Mouse (Mus musculus) hindbrain, embryonic 13.5 days (tissue): ENCODE data around the gene Csad. TPM values are rescaled to one million over a fixed set of nuclear protein-coding genes. Genes with fewer than 3 reads are reported as not detected.
A peak's percentile ranks its signal among the peaks of the same experiment; 100 is the strongest.

ENCODE experiments used
- ATAC-seq: fragments of 200-750 bp; cut with Nextera tagmentation; 2 replicates; pipeline ENCODE4 v1.8.0; 2017; ENCODE audit warnings: moderate TSS enrichment; ENCODE audit not compliant: low FRiP score
- H3K27ac ChIP-seq: fragments of 300-500 bp; sonication (generic); 2 replicates; pipeline ENCODE4 v1.5.1; 2015; ENCODE audit warnings: inconsistent platforms, mild to moderate bottlenecking, moderate library complexity
- H3K27me3 ChIP-seq: fragments of 300-500 bp; sonication (generic); 2 replicates; pipeline ENCODE4 v1.6.1; 2015; ENCODE audit warnings: mild to moderate bottlenecking, inconsistent platforms
- H3K36me3 ChIP-seq: fragments of 300-500 bp; sonication (generic); 2 replicates; pipeline ENCODE4 v1.6.1; 2015; ENCODE audit warnings: mild to moderate bottlenecking, inconsistent platforms
- H3K4me1 ChIP-seq: fragments of 300-500 bp; sonication (generic); replicated peaks from 2 replicates; pipeline ENCODE4 v1.6.1; 2015; ENCODE audit warnings: inconsistent platforms
- H3K4me2 ChIP-seq: fragments of 300-500 bp; sonication (generic); 2 replicates; pipeline ENCODE4 v1.6.1; 2015; ENCODE audit warnings: inconsistent platforms, mild to moderate bottlenecking, moderate library complexity
- H3K4me3 ChIP-seq: fragments of 300-500 bp; sonication (generic); 2 replicates; pipeline ENCODE4 v1.5.1; 2015; ENCODE audit warnings: mild to moderate bottlenecking, inconsistent platforms
- H3K9ac ChIP-seq: fragments of 300-500 bp; sonication (generic); 2 replicates; pipeline ENCODE4 v1.6.1; 2015; ENCODE audit warnings: mild to moderate bottlenecking, inconsistent platforms
- H3K9me3 ChIP-seq: fragments of 300-500 bp; sonication (generic); 2 replicates; pipeline ENCODE4 v1.6.1; 2016; ENCODE audit warnings: inconsistent platforms
- WGBS: fragments of 180-500 bp; shearing (Covaris S2); methylation state at CpG from one replicate; pipeline ENCODE4 v1.1.7; 2015; 5-methylcytosine and 5-hydroxymethylcytosine counted together
- polyA plus RNA-seq: library from polyadenylated mRNA; unstranded; fragments of >200 nt; fragmentation: Nextera tagmentation; extraction: Ambion mirVana; gene quantifications from 2 replicates; pipeline ENCODE4 v1.2.1, GENCODE M21; 2015

The Csad gene
- polyA plus RNA-seq, 1 experiment from 2014 or later = 44.5 TPM

GRCm38 (mm10) chr15:102146089-102146488, 58.4 kb downstream of the Csad start:
- no peak overlapping the region for H3K4me2 ChIP-seq
- H3K36me3 ChIP-seq = no peaks in the 10 kb centered on the region
- H3K27ac ChIP-seq = no peak overlapping the region
- 88% methylated on average over 5 of the region's 5 CpGs for WGBS
- no peak overlapping the region for H3K9ac ChIP-seq
- H3K4me1 ChIP-seq = peaks cover 7% of the 10 kb centered on the region
- H3K27me3 ChIP-seq = peaks cover 52% of the 10 kb centered on the region
- no peak overlapping the region for H3K4me3 ChIP-seq
- no peak for ATAC-seq
- H3K9me3 ChIP-seq = no peaks in the 10 kb centered on the region

DNA sequence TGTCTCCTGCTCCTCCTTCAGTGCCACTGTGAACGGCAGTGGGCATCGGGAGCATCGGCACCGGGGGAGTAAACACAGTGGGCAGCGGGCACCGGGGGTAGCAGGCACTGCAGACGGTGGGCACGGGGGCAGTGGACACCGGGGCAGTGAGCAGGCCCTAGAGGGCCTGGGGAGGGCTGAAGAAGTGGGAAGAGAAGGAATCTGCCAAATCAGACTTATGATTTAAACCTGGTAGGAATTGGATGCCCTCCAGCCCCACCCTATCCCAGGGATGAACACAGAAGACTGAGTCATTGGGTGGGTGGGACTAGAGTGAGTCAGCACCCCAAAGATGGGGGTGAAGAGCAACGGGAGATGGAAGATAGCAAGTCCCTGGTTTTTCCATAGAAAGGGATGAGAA, 59.2 kb downstream of the Csad start:
- Histone ChIP-seq H3K27me3 (peaks cover 52% of the 10 kb centered on the region), H3K4me1 (peaks cover 7% of the 10 kb centered on the region), H3K36me3 (no peaks in the 10 kb centered on the region), H3K4me2 (no peak overlapping the region), H3K27ac (no peak overlapping the region), H3K9ac (no peak overlapping the region), H3K4me3 (no peak overlapping the region), H3K9me3 (no peaks in the 10 kb centered on the region)
- WGBS = 87% methylated on average over 10 of the region's 10 CpGs
- no peak for ATAC-seq

DNA sequence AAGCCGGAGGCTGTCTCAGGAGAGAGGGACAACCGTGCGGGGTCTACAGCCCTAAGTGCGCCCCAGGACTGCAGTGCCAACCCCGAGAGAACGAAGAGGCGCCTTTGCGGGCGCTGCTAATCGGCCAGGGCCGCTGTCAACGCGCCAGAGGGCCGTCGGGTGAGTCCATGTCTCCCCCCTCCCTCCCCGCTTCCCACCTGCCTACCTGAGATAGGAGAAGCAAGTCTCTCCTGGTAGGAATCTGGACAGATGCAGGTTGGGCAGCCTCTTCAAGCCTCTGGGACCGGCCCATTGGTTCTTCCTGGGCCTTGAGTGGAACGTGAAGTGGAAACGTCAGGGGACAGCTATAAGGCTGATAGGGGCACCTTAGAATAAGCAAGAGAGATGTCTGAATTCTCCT, 59.8 kb downstream of the Csad start:
- 15% methylated on average over 19 of the region's 19 CpGs for WGBS
- H3K36me3 ChIP-seq = no peaks in the 10 kb centered on the region
- H3K9ac ChIP-seq = peak overlapping the region; percentile 55
- H3K27ac ChIP-seq = no peak overlapping the region
- H3K4me1 ChIP-seq = peaks cover 7% of the 10 kb centered on the region
- H3K4me2 ChIP-seq = peak overlapping the region; percentile 26
- ATAC-seq = no peak
- H3K27me3 ChIP-seq = peaks cover 52% of the 10 kb centered on the region
- H3K4me3 ChIP-seq = peak overlapping the region; percentile 14
- H3K9me3 ChIP-seq = no peaks in the 10 kb centered on the region

GRCm38 (mm10) chr15:102144274-102144711, 60.2 kb downstream of the Csad start, which contains the start of gene Igfbp6:
Igfbp6 (plus strand) TSS chr15:102144362.
- H3K36me3 ChIP-seq = no peaks in the 10 kb centered on the region
- peaks cover 52% of the 10 kb centered on the region for H3K27me3 ChIP-seq
- WGBS = 5% methylated on average over 22 of the region's 22 CpGs
- H3K9me3 ChIP-seq = no peaks in the 10 kb centered on the region
- H3K27ac ChIP-seq = no peak within 1 kb of the TSS
- H3K9ac ChIP-seq = peak within 1 kb of the TSS; percentile 55
- H3K4me2 ChIP-seq = peak within 1 kb of the TSS; percentile 26
- H3K4me1 ChIP-seq = peaks cover 7% of the 10 kb centered on the region
- H3K4me3 ChIP-seq = peak within 1 kb of the TSS; percentile 14
- no peak for ATAC-seq

DNA sequence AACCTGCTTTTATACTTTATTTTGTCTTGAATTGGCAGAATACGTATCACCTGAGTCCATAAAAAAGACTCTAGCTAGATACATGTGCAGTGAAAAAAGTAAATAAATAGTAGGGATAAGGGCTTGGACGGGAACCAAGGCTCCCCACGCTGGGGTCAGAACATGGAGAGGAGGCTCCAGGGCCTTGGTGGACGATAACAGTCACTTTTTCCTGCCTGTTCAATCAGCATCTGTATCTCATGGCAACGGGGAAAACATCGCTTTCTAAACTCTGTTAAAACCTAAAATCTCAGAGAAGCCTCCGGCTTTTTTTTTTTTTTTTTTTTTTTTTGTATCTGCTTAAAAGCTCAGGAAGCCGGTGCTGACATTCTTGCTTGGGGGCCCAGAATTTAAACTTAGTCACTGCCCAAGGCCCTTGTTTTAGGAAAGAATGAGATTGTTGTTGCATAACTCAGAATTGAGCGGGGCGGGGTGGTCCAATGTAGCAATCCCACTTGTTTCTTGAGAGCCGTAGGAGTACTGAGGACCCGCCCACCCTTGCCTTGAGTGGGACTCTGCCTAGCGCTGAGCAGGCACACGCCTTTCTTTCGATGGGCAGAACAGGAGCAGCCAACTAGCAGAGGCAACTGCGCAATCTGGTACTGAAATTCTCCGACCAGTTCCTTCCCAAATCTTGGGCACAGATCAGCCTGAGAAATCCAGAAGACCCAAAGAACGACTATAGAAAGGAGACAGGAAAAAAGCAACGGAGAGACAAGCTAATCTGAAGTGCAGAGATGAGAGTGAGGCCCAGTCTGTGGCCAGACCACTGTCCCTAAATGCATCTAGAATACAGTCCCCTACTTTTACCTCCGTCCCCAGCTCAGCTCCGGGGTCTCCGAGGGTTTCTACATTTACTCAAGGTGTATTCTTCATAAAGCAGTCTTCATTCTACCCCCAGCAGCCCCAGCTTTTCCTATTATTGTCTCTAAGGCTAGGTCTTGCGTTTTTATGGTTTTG, 61.3 kb downstream of the Csad start:
- 59% methylated on average over 23 of the region's 23 CpGs for WGBS
- peaks cover 52% of the 10 kb centered on the region for H3K27me3 ChIP-seq
- H3K9me3 ChIP-seq = no peaks in the 10 kb centered on the region
- peaks cover 7% of the 10 kb centered on the region for H3K4me1 ChIP-seq
- H3K27ac ChIP-seq = no peak overlapping the region
- H3K36me3 ChIP-seq = no peaks in the 10 kb centered on the region
- no peak for ATAC-seq
- H3K9ac ChIP-seq = no peak overlapping the region
- H3K4me3 ChIP-seq = no peak overlapping the region
- H3K4me2 ChIP-seq = no peak overlapping the region

- Histone ChIP-seq H3K27me3 (peaks cover 47% of the 10 kb centered on the region), H3K4me2 (no peak overlapping the region), H3K4me3 (no peak overlapping the region), H3K9me3 (no peaks in the 10 kb centered on the region), H3K9ac (no peak overlapping the region), H3K36me3 (no peaks in the 10 kb centered on the region), H3K27ac (no peak overlapping the region), H3K4me1 (peaks cover 16% of the 10 kb centered on the region)
- WGBS = 94% methylated on average over 5 of the region's 5 CpGs
- no peak for ATAC-seq
Measured at GRCm38 (mm10) chr15:102141120-102141519, 63.4 kb downstream of the Csad start.

DNA sequence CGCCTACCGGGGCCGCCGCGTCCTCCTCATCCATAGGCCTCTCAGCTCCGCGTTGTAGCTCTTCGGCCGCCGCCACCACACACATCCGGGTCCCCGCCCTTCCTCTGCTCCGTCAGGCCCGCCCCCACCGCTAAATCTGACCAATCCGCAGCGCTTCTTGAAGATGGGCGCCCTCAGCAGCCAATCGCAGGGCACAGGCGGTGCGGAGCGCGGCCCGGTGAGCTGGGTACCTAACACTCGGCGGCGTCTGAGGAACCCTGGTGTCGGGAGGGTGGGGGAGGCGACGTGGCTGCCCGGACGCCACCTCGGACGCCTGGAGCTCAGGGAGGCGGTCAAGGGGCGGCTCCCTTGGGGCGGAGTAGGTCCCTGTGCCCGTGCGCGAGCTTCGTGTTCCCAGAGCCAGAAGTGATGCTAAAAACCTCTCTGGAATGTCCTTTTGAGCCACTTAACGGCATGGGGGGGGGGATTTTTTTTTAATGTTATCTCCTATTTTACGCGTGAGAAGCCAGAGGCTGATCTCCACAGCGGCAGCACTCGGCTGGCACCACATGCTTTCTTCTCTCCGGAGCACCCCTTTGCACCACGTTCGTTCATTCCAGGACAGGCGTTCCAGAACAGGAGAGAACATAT, 68.3 kb downstream of the Csad start, which contains the start of gene Spryd3:
Gene Spryd3 (minus strand): TSS at position 106 of the 630 bp plus-strand sequence.
- peak; percentile 100 for ATAC-seq
- H3K4me3 ChIP-seq = peak within 1 kb of the TSS; percentile 86
- peak within 1 kb of the TSS; percentile 95 for H3K9ac ChIP-seq
- H3K27me3 ChIP-seq = no peaks in the 10 kb centered on the region
- no peaks in the 10 kb centered on the region for H3K9me3 ChIP-seq
- H3K27ac ChIP-seq = peak within 1 kb of the TSS; percentile 90
- H3K4me2 ChIP-seq = peak within 1 kb of the TSS; percentile 85
- under 1% methylated on average over 45 of the region's 50 CpGs for WGBS
- peaks cover 21% of the 10 kb centered on the region for H3K4me1 ChIP-seq
- peaks cover 19% of the 10 kb centered on the region for H3K36me3 ChIP-seq

- no peaks in the 10 kb centered on the region for H3K27me3 ChIP-seq
- peak; percentile 70 for ATAC-seq
- peak overlapping the region; percentile 86 for H3K4me3 ChIP-seq
- H3K4me1 ChIP-seq = peaks cover 21% of the 10 kb centered on the region
- H3K27ac ChIP-seq = peak overlapping the region; percentile 90
- H3K9ac ChIP-seq = peak overlapping the region; percentile 95
- H3K4me2 ChIP-seq = peak overlapping the region; percentile 85
- peaks cover 25% of the 10 kb centered on the region for H3K36me3 ChIP-seq
- 3% methylated on average over 35 of the region's 35 CpGs for WGBS
- no peaks in the 10 kb centered on the region for H3K9me3 ChIP-seq
Measured at GRCm38 (mm10) chr15:102135522-102136128, 68.9 kb downstream of the Csad start.

DNA sequence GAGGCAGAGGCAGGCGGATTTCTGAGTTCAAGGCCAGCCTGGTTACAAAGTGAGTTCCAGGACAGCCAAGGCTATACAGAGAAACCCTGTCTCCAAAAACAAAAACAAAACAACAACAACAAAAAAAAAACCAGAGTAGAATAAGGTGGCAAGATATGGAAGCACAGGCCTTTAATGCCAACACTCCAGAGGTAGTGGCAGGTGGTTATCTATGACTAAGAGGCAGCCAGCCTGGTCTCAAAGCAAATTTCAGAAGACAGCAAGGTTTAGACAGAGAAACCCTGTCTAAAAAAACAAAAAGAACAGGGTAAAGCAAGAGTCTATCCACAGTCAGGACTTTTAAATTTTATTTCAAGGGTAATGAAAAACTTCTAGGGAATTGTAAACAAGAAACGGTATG, 69.8 kb downstream of the Csad start:
- Histone ChIP-seq H3K4me1 (peaks cover 21% of the 10 kb centered on the region), H3K36me3 (peaks cover 34% of the 10 kb centered on the region), H3K4me3 (peak overlapping the region; percentile 86), H3K4me2 (peak overlapping the region; percentile 85), H3K9me3 (no peaks in the 10 kb centered on the region), H3K9ac (peak overlapping the region; percentile 95; the same call in 1 of the 2 replicates), H3K27me3 (no peaks in the 10 kb centered on the region), H3K27ac (no peak overlapping the region)
- no peak for ATAC-seq
- 78% methylated on average over 2 of the region's 2 CpGs for WGBS

- WGBS = 86% methylated on average over 9 of the region's 9 CpGs
- Histone ChIP-seq H3K36me3 (peaks cover 48% of the 10 kb centered on the region), H3K4me3 (no peak overlapping the region), H3K27ac (no peak overlapping the region), H3K27me3 (no peaks in the 10 kb centered on the region), H3K4me1 (peaks cover 21% of the 10 kb centered on the region), H3K4me2 (no peak overlapping the region), H3K9me3 (no peaks in the 10 kb centered on the region), H3K9ac (no peak overlapping the region)
- no peak for ATAC-seq
Measured at GRCm38 (mm10) chr15:102133314-102133713, 71.2 kb downstream of the Csad start.
